Mouse (Mus musculus) ES-Bruce4 (cell line): Measurements from ENCODE around the gene Cdh23.

ENCODE experiments used
- CTCF ChIP-seq: IDR thresholded peaks from one replicate; pipeline ENCODE4 v1.8.1; 2011; ENCODE audit warnings: low read depth, low read length
- POLR2A ChIP-seq: IDR thresholded peaks from one replicate; pipeline ENCODE4 v1.8.1; 2011; ENCODE audit warnings: low read length; ENCODE audit not compliant: insufficient read depth

- TF ChIP-seq CTCF (no peak), POLR2A (no peak)
These were observed 221.7 kb downstream of the Cdh23 start for GRCm38 (mm10) chr10:60474549-60474948.
